Mouse (Mus musculus) bone marrow macrophage, adult 2 months (primary cell): ENCODE results near the gene Ganab. TPM values are rescaled to one million over a fixed set of nuclear protein-coding genes. Genes with fewer than 3 reads are reported as not detected.

Experiments
- H3K27ac ChIP-seq: 2 replicates; pipeline ENCODE4 v1.5.1; 2012; ENCODE audit warnings: low read depth, low read length; ENCODE audit not compliant: insufficient read depth
- H3K4me1 ChIP-seq: 2 replicates; pipeline ENCODE4 v1.6.1; 2012; ENCODE audit warnings: low read length; ENCODE audit not compliant: control insufficient read depth, insufficient read depth
- H3K4me3 ChIP-seq: 2 replicates; pipeline ENCODE4 v1.5.1; 2012; ENCODE audit warnings: mild to moderate bottlenecking, low read length, moderate library complexity; ENCODE audit not compliant: insufficient read depth
- CTCF ChIP-seq: IDR thresholded peaks from 2 replicates; pipeline ENCODE4 v1.5.1; 2012; ENCODE audit warnings: low read depth, mild to moderate bottlenecking, low read length, moderate library complexity
- POLR2A ChIP-seq: IDR thresholded peaks from 2 replicates; pipeline ENCODE4 v1.6.1; 2012; ENCODE audit warnings: mild to moderate bottlenecking, low read depth, low read length, borderline replicate concordance
- polyA plus RNA-seq: library from polyadenylated mRNA; stranded (reverse); fragments of >200 nt; gene quantifications from 2 replicates; pipeline ENCODE4 v1.2.4, GENCODE M21; 2012; ENCODE audit not compliant: missing spikeins, insufficient read depth, insufficient read length

Gene Ganab
- polyA plus RNA-seq, 1 experiment: 91.3 TPM

DNA sequence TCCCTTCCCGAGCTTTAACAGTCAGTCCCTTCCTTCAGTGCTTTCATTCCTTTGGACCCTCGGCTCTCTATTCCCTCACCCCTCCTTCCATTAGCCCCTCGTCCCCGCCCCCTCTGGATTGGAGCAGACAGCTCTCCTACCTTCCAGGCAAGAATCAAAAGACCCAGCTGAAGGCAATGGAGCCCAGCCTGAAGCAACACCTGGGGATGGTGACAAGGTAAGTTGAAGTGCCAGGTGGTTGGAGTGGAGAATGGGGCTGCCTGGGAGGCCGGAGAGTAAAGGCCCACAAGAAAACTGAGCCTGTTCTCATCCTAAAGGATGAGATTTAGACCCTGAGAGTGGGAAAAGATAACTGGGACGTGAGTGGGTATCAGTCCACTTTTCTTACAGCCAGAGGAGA lies 10.7 kb downstream of the Ganab start:
- no peak overlapping the region for H3K4me3 ChIP-seq
- H3K4me1 ChIP-seq: no peaks in the 10 kb centered on the region
- TF ChIP-seq POLR2A (no peak), CTCF (no peak)
- H3K27ac ChIP-seq: no peak overlapping the region

DNA sequence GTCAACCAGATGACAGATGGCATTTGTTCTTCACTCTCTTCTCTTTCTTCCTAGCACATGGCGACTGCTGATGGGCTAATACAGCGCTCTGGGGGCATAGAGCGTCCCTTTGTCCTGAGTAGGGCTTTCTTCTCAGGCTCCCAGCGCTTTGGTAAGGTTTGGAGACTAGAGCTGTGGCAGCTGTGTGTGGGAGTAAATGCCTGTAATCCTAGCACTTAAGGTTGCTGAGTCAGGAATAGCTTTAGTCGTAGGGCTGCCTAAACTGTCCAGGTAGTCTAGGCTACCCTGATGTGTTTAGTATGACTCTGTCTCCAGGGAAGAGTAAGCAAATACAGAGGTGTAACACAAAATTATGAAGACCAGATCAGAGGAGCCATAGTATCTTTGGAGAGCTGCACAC lies 13.9 kb downstream of the Ganab start:
- Histone ChIP-seq H3K4me3 (no peak overlapping the region), H3K4me1 (no peaks in the 10 kb centered on the region), H3K27ac (no peak overlapping the region)
- TF ChIP-seq POLR2A (no peak), CTCF (no peak)

DNA sequence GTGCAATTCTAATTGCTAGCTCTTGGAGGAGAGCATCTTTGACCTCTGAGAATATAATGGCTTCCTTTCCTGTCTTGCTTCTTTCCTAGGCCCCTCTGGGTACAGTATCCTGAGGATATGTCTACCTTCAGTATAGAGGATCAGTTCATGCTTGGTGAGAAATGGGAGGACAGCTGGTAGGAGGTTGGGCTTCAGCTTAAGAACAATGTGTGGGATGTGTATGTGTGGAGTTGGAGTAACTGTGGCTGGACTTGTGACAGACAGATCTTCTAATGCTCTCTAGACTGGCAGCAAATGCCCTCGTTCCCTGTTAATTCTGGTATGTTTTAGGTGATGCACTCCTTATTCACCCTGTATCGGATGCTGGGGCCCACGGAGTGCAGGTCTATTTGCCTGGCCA lies 16.3 kb downstream of the Ganab start:
- Histone ChIP-seq H3K4me3 (no peak overlapping the region), H3K4me1 (no peaks in the 10 kb centered on the region)
- no peak for TF ChIP-seq CTCF
- no peak for TF ChIP-seq POLR2A

DNA sequence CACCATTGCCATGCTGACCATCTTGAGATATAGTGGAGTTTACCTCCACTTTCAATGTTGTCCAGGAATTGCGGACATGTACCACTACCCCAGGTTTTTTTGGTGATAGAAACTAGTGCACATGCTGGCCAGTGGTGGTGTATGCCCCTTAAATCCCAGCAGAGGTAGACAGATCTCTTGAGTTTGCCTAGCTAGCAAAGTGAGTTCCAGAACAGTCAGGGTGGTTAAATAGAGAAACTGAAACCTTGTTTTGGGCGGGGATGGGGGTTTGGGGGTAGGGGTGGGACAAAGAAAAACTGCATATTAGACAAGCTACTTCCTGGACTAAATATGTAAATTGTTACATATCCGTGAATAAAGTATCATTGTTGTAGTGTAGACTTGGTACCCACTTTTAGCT lies 21.1 kb downstream of the Ganab start:
- no peak for TF ChIP-seq POLR2A
- TF ChIP-seq CTCF: no peak
- no peak overlapping the region for H3K27ac ChIP-seq
- peaks cover 15% of the 10 kb centered on the region for H3K4me1 ChIP-seq
- no peak overlapping the region for H3K4me3 ChIP-seq

More for the DNA sequence above, 16.3 kb downstream of the Ganab start:
- H3K27ac ChIP-seq: no peak overlapping the region

DNA sequence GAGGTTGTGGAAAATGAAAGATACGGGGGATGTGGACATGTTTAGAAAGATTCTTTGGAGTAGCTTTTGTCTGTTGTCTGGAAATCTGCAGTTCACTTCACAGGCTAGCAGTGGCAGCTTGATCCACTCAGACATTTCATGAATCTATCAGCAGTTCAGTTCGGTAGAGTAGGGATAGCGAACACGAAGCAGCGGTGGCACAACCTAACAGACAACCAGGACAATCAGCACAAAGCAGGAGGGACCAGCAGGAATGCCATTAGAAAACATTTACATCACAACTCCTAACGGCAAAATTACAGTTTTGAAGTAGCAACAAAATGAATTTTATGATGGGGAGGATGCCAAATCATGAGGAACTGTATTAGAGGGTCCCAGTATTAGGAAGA lies 21.8 kb downstream of the Ganab start:
- Histone ChIP-seq H3K4me1 (peaks cover 15% of the 10 kb centered on the region), H3K4me3 (peak overlapping the region; percentile 36; the same call in 1 of the 2 replicates), H3K27ac (peak overlapping the region; percentile 66; the same call in 1 of the 2 replicates)
- TF ChIP-seq POLR2A: no peak
- no peak for TF ChIP-seq CTCF

DNA sequence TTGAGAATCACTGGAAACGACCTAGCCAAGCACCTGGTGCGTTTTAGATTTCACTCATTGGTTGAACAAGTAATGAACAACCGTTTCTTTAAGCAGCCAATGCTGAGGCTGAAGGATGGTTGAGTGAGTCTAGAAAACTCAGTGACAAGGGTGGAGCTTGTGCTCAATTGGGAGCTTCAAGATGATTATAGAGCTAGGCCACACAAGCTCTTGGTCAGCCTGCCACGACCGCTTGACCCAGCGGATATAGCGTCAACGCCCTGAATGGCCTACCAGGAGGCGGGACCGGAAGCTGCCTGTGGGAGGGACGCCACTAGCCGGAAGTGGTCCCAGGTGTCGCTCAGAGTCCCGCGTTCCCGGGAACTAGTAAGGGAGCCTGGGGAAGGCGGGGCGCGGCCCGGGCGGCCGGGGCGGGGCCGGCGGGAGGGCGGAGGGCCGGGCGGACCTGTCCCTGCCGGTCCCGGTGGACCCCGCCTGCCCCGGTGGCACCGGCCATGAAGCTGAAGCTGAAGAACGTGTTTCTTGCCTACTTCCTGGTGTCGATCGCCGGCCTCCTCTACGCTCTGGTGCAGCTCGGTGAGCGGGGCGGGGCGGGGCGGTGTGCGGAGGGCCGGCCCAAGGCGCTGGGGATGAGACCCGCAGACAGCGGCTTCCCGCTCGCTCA lies 22.3 kb downstream of the Ganab start, which contains the start of gene B3gat3:
B3gat3 (plus strand) TSS at position 302 of the 664 bp plus-strand sequence.
- Histone ChIP-seq H3K27ac (peak within 1 kb of the TSS; percentile 68), H3K4me1 (peaks cover 15% of the 10 kb centered on the region), H3K4me3 (peak within 1 kb of the TSS; percentile 67)
- no peak for TF ChIP-seq CTCF
- no peak for TF ChIP-seq POLR2A

DNA sequence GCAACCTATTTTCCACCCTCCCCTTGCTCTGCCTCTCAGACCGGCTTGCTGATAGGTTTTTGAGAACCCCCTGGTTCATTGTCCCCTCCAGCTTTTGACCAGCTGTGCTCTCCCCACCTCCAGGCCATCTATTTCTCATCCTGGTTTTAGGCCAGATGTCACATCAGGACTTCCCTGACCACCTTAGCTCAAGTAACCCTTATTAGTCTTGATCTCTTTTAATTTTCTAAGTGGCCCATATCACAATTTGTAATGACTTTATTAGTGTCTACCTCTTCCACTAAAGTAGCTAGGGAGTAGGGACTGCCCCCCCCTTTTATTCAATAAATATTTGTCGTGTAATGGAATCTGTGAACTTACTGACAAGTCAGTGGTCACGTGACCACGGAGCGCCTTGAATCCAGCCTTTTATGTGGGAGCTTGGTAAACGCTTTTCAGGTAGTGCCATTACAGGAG lies 23.0 kb downstream of the Ganab start:
- H3K27ac ChIP-seq: peak overlapping the region; percentile 68
- TF ChIP-seq CTCF (no peak), POLR2A (no peak; the same call in 1 of the 2 replicates)
- peaks cover 15% of the 10 kb centered on the region for H3K4me1 ChIP-seq
- H3K4me3 ChIP-seq: peak overlapping the region; percentile 67

DNA sequence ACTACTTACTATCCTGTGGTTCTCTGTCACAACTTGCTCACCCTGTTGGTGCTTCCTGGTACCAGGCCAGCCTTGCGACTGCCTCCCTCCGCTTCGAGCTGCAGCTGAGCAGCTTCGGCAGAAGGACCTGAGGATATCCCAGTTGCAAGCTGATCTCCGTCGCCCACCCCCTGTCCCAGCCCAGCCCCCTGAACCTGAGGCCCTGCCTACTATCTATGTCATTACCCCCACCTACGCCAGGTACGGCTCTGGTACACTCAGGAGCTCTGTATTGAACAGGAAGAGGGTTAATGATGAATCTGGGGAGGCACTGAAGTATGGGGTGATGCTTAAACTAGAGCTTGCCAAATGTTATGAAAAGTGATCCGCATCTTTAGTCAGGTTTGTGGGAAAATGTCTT lies 23.9 kb downstream of the Ganab start:
- no peak overlapping the region for H3K4me3 ChIP-seq
- no peak for TF ChIP-seq CTCF
- no peak for TF ChIP-seq POLR2A
- peaks cover 15% of the 10 kb centered on the region for H3K4me1 ChIP-seq
- no peak overlapping the region for H3K27ac ChIP-seq

DNA sequence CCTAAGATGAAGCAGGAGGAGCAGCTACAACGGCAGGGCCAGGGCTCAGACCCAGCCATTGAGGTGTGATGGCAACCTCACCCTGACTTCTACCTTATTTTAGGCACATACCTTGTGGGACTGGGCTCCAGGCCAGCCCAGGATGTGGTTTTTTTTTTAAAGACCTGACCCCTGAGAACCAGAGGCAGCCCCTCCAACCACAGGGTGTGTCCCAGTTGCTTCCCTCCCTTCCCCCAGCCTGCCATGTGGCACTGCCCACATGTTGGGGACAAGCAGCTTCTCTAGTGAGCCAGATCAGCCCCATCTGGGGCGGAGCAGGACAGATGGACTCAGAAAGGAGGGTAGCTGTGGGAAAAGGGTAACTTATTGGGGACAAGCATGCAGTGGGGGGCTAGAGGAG lies 28.9 kb downstream of the Ganab start:
- Histone ChIP-seq H3K27ac (no peak overlapping the region), H3K4me1 (peaks cover 13% of the 10 kb centered on the region), H3K4me3 (no peak overlapping the region)
- no peak for TF ChIP-seq POLR2A
- TF ChIP-seq CTCF: no peak

DNA sequence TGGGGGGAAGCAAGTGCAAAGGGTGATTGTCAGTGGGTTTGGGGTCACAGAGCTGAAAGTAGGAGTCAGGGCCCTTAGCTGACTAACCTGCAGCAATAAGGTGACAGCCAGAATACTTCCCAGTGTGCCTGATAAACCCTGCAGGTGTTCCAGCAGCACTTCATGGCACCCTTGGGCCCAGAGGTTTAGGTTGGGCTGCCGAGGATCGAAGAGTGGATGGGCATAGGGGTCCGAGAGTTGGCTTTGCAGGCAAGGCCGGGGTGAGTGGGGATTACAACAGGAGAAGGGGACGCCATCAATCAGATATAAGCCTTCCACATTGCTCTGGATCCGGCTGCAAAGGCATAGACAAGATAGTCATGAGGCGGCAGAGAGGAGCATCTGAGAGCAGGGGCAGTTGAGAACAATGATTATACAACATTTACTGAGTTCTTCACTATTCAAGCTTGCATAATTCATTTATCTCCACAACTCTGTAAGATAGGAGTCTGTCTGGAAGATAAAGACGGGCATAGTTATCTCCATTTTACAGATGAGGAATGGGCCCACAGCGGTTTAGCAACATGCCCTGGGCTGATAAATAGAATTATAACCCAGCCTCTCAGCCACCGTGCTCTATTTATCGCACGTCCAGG lies 30.1 kb downstream of the Ganab start:
- Histone ChIP-seq H3K4me3 (no peak overlapping the region), H3K4me1 (peaks cover 6% of the 10 kb centered on the region), H3K27ac (no peak overlapping the region)
- TF ChIP-seq CTCF (no peak), POLR2A (no peak)
